Mouse (Mus musculus): ENCODE measurements around the gene Tmem204.

DNA sequence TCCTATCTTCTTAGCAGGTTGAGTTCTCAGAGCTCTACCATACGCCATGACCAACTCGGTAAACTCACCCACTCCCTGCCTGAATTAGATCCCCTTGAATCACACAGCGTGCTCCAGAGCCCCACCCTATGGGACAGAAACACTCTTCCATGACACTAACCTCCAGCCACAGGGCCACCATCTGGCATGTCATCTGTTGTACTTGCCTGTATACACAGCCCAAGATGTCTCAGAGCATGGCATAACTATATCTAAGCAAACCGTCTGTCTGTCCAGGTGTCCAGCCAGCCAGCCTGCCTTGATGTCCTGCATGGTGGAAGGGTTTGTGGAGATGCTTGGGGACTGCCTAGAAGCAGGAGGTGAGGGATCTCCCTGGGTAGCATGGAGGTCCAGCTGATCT, 6.5 kb downstream of the Tmem204 start:
- no peak for TF ChIP-seq SRF (IDR thresholded peaks at IDR 0.05; ENCODE audit: control insufficient read depth, insufficient read length, low read depth)
- TF ChIP-seq POLR2AphosphoS2 (IDR thresholded peaks at IDR 0.05; ENCODE audit: insufficient read length, low read depth), result no peak
- TF ChIP-seq POLR2A (IDR thresholded peaks at IDR 0.05; ENCODE audit: insufficient read length, low read depth), result no peak
- no peak for TF ChIP-seq MYOD1 (IDR thresholded peaks at IDR 0.05; ENCODE audit: control insufficient read depth in 1 of 3, insufficient read length in 2 of 3, low read depth in 2 of 3)
- TF ChIP-seq TCF12 (IDR thresholded peaks at IDR 0.05; ENCODE audit: insufficient read depth, poor library complexity, severe bottlenecking), result no peak
- no peak for TF ChIP-seq CEBPB (IDR thresholded peaks at IDR 0.05; ENCODE audit: insufficient read depth, poor library complexity, severe bottlenecking)
- TF ChIP-seq USF1 (IDR thresholded peaks at IDR 0.05; ENCODE audit: low read depth), result no peak
- no peak for TF ChIP-seq E2F4 (IDR thresholded peaks at IDR 0.05; ENCODE audit: insufficient read depth)
- TF ChIP-seq MAX (IDR thresholded peaks at IDR 0.05; ENCODE audit: low read depth), result no peak

Measured in myocyte (in vitro differentiated cells).